Mouse (Mus musculus) kidney, postnatal 4 days (tissue): ENCODE results near the gene Sipa1.

Experiments
- DNase-seq, 2 experiments: peaks; one replicate each; pipeline ENCODE4 v3.0.0; 2021; ENCODE audit warnings: mixed read lengths in 2 of 2

Gene Sipa1

GRCm38 (mm10) chr19:5603664-5604063 is 59.8 kb downstream of the Sipa1 start:
- no peak for DNase-seq

GRCm38 (mm10) chr19:5601752-5602541 is 61.6 kb downstream of the Sipa1 start, which contains the start of gene Rnaseh2c:
Gene Rnaseh2c, plus strand, starts transcription at chr19:5601873.
- peak; percentile 77 to 86 for DNase-seq
